Mouse (Mus musculus) heart, postnatal 0 days (tissue): ENCODE measurements at regions not wholly inside any gene's neighbourhood (a gene's known extent, or its start where the extent isn't known, plus 50 kb on each side); places are given as distances from the start of the nearest gene placed in this dataset.

Source experiments
- CTCF ChIP-seq: IDR thresholded peaks from 2 replicates; pipeline ENCODE4 v1.5.1; 2016; ENCODE audit warnings: antibody characterized with exemption, control low read depth, low read depth
- EP300 ChIP-seq: IDR thresholded peaks from 2 replicates; pipeline ENCODE4 v1.6.1; 2016; ENCODE audit warnings: antibody characterized with exemption, low read depth

DNA sequence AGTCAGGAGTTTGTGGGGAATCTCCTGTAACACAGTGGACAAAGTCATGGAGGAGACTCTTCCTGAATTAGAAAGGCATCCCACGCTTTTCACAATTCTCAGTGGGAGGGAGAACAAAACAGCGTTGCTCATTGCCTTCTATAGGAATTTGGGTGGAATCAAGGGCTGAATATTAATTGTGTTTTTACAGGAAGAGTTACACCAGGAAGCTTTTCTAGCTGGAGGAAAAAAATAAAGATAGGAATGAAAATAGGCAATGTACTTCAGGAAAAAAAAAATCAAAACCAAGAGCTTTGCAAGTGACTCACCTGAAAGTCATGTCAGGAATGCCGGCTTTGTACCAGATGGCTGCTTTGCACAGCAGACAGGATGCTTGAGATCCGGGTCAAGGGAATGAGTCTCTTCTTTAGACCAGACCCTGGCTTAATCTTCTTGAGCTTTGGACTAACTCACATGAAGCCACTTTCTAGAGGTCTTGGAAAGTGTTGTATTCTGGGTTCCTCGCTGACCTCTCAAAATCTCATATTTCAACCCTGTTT, 131.3 kb upstream of the Phactr1 start:
- TF ChIP-seq CTCF (no peak), EP300 (no peak)
